Mouse (Mus musculus) neural tube, embryonic 12.5 days (tissue): ENCODE data around the gene Uts2. TPM values are rescaled to one million over a fixed set of nuclear protein-coding genes. Genes with fewer than 3 reads are reported as not detected.
"Not testable (repeated sequence)": the region's sequence is repeated elsewhere in the genome, so short reads cannot be mapped to it uniquely, and the experiment has no call there.

Experiments used
- ATAC-seq: fragments of 200-750 bp; cut with Nextera tagmentation; 2 replicates; pipeline ENCODE4 v1.8.0; 2017; ENCODE audit warnings: low read depth, mild to moderate bottlenecking, moderate TSS enrichment, moderate library complexity; ENCODE audit not compliant: low FRiP score
- H3K27ac ChIP-seq: fragments of 300-500 bp; sonication (generic); 2 replicates; pipeline ENCODE4 v1.5.1; 2016
- H3K27me3 ChIP-seq: fragments of 300-500 bp; sonication (generic); replicated peaks from 2 replicates; pipeline ENCODE4 v1.6.1; 2016; ENCODE audit warnings: mild to moderate bottlenecking
- H3K36me3 ChIP-seq: fragments of 300-500 bp; sonication (generic); 2 replicates; pipeline ENCODE4 v1.6.1; 2016; ENCODE audit warnings: mild to moderate bottlenecking
- H3K4me1 ChIP-seq: fragments of 300-500 bp; sonication (generic); 2 replicates; pipeline ENCODE4 v1.6.1; 2016
- H3K4me2 ChIP-seq: fragments of 300-500 bp; sonication (generic); replicated peaks from 2 replicates; pipeline ENCODE4 v1.6.1; 2016; ENCODE audit warnings: mild to moderate bottlenecking
- H3K4me3 ChIP-seq: fragments of 300-500 bp; sonication (generic); 2 replicates; pipeline ENCODE4 v1.5.1; 2016
- H3K9ac ChIP-seq: fragments of 300-500 bp; sonication (generic); 2 replicates; pipeline ENCODE4 v1.6.1; 2016; ENCODE audit warnings: mild to moderate bottlenecking
- H3K9me3 ChIP-seq: fragments of 300-500 bp; sonication (generic); 2 replicates; pipeline ENCODE4 v1.6.1; 2016; ENCODE audit warnings: mild to moderate bottlenecking
- WGBS: fragments of 180-500 bp; shearing (Covaris S2); methylation state at CpG from one replicate; pipeline ENCODE4 v1.1.7; 2016; 5-methylcytosine and 5-hydroxymethylcytosine counted together
- polyA plus RNA-seq: library from polyadenylated mRNA; unstranded; fragments of >200 nt; fragmentation: Nextera tagmentation; extraction: Ambion mirVana; gene quantifications from 2 replicates; pipeline ENCODE4 v1.2.1, GENCODE M21; 2016

Uts2 gene
- polyA plus RNA-seq, 1 experiment from 2014 or later, result 1.5 TPM

DNA sequence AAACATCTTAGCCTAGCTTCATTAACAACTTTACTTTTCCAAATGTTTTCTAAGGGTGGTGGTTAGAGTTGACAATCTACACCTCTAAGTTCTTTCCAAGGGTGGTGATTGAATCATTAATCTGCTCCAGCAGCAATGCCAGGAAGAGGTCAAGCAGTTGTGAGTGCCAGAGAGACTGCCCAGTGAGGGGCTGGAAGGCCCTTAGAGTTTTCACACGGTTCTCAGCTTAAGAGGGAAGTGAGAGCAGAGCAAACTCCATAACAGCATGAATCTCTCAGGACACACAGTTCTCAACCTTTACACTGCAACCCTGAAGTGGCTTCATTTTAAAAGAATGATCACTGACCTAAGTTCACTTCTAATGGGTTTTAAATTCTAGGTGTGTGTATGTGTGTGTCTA lies 21.8 kb upstream of the Uts2 start:
- WGBS, result 49% methylated on average over 1 of the region's 1 CpGs
- no peaks in the 10 kb centered on the region for H3K9me3 ChIP-seq

GRCm38 (mm10) chr4:150978156-150978910 lies 18.6 kb upstream of the Uts2 start:
- WGBS, result 93% methylated on average over 21 of the region's 21 CpGs
- H3K4me3 ChIP-seq, result no peak overlapping the region
- H3K27me3 ChIP-seq, result no peaks in the 10 kb centered on the region; the same call in 1 of the 2 replicates
- H3K4me2 ChIP-seq, result no peak overlapping the region
- no peaks in the 10 kb centered on the region for H3K36me3 ChIP-seq
- no peaks in the 10 kb centered on the region for H3K4me1 ChIP-seq
- H3K9me3 ChIP-seq, result no peaks in the 10 kb centered on the region
- no peak overlapping the region for H3K27ac ChIP-seq
- no peak overlapping the region for H3K9ac ChIP-seq
- no peak for ATAC-seq

More for the DNA sequence above, 21.8 kb upstream of the Uts2 start:
- Histone ChIP-seq H3K27me3 (no peaks in the 10 kb centered on the region; the same call in 1 of the 2 replicates), H3K9ac (no peak overlapping the region), H3K4me1 (no peaks in the 10 kb centered on the region), H3K36me3 (no peaks in the 10 kb centered on the region), H3K4me2 (no peak overlapping the region), H3K4me3 (no peak overlapping the region), H3K27ac (no peak overlapping the region)
- ATAC-seq, result no peak

DNA sequence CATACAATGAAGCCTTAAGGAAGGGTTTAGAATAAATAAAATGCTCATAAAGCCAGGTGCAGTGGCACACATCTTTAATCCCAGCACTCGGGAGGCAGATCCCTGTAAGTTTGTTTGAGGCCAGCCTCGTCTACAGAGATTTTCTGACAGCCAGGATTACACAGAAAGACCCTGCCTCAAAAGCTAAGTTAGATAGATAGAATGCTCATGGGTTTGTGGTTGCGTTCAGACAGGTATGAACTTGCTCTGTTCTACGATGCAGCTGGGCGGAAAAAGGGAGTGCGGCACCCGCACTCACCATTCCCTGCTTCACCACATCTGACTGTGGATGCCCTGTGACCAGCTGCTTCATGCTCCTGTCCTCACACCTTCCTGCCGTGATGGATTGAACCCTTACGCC lies 17.4 kb upstream of the Uts2 start:
- H3K36me3 ChIP-seq, result no peaks in the 10 kb centered on the region
- no peak for ATAC-seq
- H3K4me2 ChIP-seq, result no peak overlapping the region
- H3K9me3 ChIP-seq, result no peaks in the 10 kb centered on the region
- WGBS, result 85% methylated on average over 9 of the region's 9 CpGs
- H3K27ac ChIP-seq, result no peak overlapping the region
- no peaks in the 10 kb centered on the region for H3K4me1 ChIP-seq
- no peak overlapping the region for H3K9ac ChIP-seq
- H3K27me3 ChIP-seq, result no peaks in the 10 kb centered on the region; the same call in 1 of the 2 replicates
- H3K4me3 ChIP-seq, result no peak overlapping the region

DNA sequence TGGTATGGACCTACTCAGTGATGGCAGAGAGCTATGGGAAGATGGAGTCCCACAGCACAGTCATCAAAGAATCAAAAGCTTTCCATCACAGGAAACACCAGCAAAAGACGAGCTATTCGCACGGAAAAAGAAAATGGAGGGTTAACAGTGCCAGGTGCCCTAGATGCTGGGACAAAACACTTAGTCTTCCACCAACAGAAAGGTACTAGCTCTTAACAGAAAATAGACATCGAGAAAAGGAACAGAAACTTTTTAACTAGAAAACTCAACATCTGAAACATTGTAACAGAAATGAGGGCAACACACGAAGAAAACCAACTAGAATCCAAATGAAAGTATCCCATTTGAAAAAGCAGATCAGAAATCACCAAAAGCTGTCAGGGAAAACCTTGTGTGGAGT lies 16.7 kb upstream of the Uts2 start:
- no peaks in the 10 kb centered on the region for H3K9me3 ChIP-seq
- no peak overlapping the region for H3K27ac ChIP-seq
- 86% methylated on average over 5 of the region's 5 CpGs for WGBS

DNA sequence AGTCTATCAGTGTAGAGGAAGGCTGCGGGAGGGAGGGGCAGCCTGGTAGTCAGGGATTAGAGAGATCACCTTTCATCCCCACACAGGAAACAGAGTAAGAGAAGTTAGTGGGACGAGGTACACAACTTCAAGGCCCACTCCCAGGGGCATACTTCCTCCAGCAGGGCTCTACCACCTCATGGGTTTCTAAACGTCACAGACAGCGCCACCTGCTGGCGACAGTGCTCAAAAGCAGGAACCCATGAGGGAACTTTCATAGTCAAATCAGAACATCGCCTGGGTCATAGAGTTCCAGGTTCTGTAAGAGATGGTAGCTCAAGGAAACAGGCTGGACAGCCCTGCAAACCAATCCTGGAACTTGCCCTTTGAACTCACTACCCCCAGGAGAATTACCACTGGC lies 6.7 kb upstream of the Uts2 start:
- 48% methylated on average over 6 of the region's 6 CpGs for WGBS
- no peak overlapping the region for H3K9ac ChIP-seq
- no peaks in the 10 kb centered on the region for H3K36me3 ChIP-seq
- no peak overlapping the region for H3K4me2 ChIP-seq
- no peaks in the 10 kb centered on the region for H3K27me3 ChIP-seq
- no peak overlapping the region for H3K27ac ChIP-seq
- ATAC-seq, result no peak
- no peaks in the 10 kb centered on the region for H3K9me3 ChIP-seq
- H3K4me3 ChIP-seq, result no peak overlapping the region
- H3K4me1 ChIP-seq, result no peaks in the 10 kb centered on the region

More for the DNA sequence above, 16.7 kb upstream of the Uts2 start:
- no peak for ATAC-seq
- Histone ChIP-seq H3K36me3 (no peaks in the 10 kb centered on the region), H3K4me2 (no peak overlapping the region), H3K9ac (no peak overlapping the region), H3K4me3 (no peak overlapping the region), H3K27me3 (no peaks in the 10 kb centered on the region; the same call in 1 of the 2 replicates), H3K4me1 (no peaks in the 10 kb centered on the region)

GRCm38 (mm10) chr4:150998626-150999025 lies 1.7 kb downstream of the Uts2 start:
- Histone ChIP-seq H3K36me3 (no peaks in the 10 kb centered on the region), H3K4me1 (no peaks in the 10 kb centered on the region), H3K4me3 (no peak overlapping the region), H3K27ac (no peak overlapping the region), H3K9me3 (no peaks in the 10 kb centered on the region), H3K4me2 (no peak overlapping the region), H3K27me3 (no peaks in the 10 kb centered on the region), H3K9ac (no peak overlapping the region)
- ATAC-seq, result no peak
- WGBS, result 94% methylated on average over 9 of the region's 9 CpGs

GRCm38 (mm10) chr4:151001397-151001796 lies 4.5 kb downstream of the Uts2 start:
- Histone ChIP-seq H3K36me3 (0 out of 2 replicates have a peak, but pooled peaks cover 6% of the 10 kb centered on the region), H3K27ac (no peak overlapping the region), H3K4me3 (no peak overlapping the region), H3K4me2 (no peak overlapping the region), H3K9ac (no peak overlapping the region), H3K4me1 (no peaks in the 10 kb centered on the region), H3K9me3 (no peaks in the 10 kb centered on the region), H3K27me3 (no peaks in the 10 kb centered on the region)
- no peak for ATAC-seq
- WGBS, result 79% methylated on average over 13 of the region's 13 CpGs

GRCm38 (mm10) chr4:151005656-151006318 lies 8.9 kb downstream of the Uts2 start:
- WGBS, result 91% methylated on average over 13 of the region's 13 CpGs

DNA sequence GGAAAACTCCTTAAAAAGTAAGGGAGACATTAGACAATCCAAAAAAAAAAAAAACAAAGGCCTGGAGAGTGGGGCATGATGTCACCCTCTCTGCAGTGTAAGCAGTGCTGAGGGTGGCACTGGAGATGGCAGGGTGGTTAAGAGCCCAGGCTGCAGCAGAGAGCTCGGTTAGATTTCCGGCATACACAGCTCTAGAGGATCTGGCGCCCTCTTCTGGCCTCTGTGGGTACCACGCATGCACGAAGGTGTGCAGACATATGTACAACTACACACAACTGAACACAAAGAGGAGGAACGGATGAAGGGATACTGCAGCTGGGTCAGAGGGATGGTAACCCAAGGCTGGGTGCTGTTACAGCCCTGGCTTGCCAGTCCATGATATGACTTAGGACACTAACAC lies 10.0 kb downstream of the Uts2 start:
- 0 out of 2 replicates have a peak, but pooled peaks cover 6% of the 10 kb centered on the region for H3K36me3 ChIP-seq
- ATAC-seq, result no peak
- WGBS, result 53% methylated on average over 6 of the region's 6 CpGs
- H3K9ac ChIP-seq, result no peak overlapping the region
- no peak overlapping the region for H3K4me3 ChIP-seq
- H3K27ac ChIP-seq, result no peak overlapping the region
- no peaks in the 10 kb centered on the region for H3K27me3 ChIP-seq
- H3K4me1 ChIP-seq, result no peaks in the 10 kb centered on the region
- no peaks in the 10 kb centered on the region for H3K9me3 ChIP-seq
- no peak overlapping the region for H3K4me2 ChIP-seq

More at GRCm38 (mm10) chr4:151005656-151006318, 8.9 kb downstream of the Uts2 start:
- H3K4me3 ChIP-seq, result no peak overlapping the region
- no peak overlapping the region for H3K4me2 ChIP-seq
- 0 out of 2 replicates have a peak, but pooled peaks cover 6% of the 10 kb centered on the region for H3K36me3 ChIP-seq
- no peaks in the 10 kb centered on the region for H3K4me1 ChIP-seq
- no peak overlapping the region for H3K9ac ChIP-seq
- H3K27me3 ChIP-seq, result no peaks in the 10 kb centered on the region
- ATAC-seq, result no peak
- no peaks in the 10 kb centered on the region for H3K9me3 ChIP-seq
- H3K27ac ChIP-seq, result no peak overlapping the region

GRCm38 (mm10) chr4:151010316-151010715 lies 13.4 kb downstream of the Uts2 start:
- no peak for ATAC-seq
- H3K27ac ChIP-seq, result no peak overlapping the region
- no peak overlapping the region for H3K9ac ChIP-seq
- no peaks in the 10 kb centered on the region for H3K9me3 ChIP-seq
- H3K4me2 ChIP-seq, result no peak overlapping the region
- WGBS, result 94% methylated on average over 7 of the region's 7 CpGs
- no peak overlapping the region for H3K4me3 ChIP-seq
- H3K27me3 ChIP-seq, result no peaks in the 10 kb centered on the region
- H3K4me1 ChIP-seq, result no peaks in the 10 kb centered on the region; the same call in 1 of the 2 replicates
- H3K36me3 ChIP-seq, result 0 out of 2 replicates have a peak, but pooled peaks cover 6% of the 10 kb centered on the region

- Histone ChIP-seq H3K27ac (no peak overlapping the region), H3K36me3 (peaks cover 7% of the 10 kb centered on the region; the same call in 1 of the 2 replicates), H3K9ac (no peak overlapping the region), H3K27me3 (no peaks in the 10 kb centered on the region), H3K4me3 (no peak overlapping the region), H3K4me2 (no peak overlapping the region), H3K4me1 (no peaks in the 10 kb centered on the region; the same call in 1 of the 2 replicates), H3K9me3 (no peaks in the 10 kb centered on the region)
- WGBS, result 81% methylated on average over 10 of the region's 10 CpGs
- no peak for ATAC-seq
These were observed 19.0 kb downstream of the Uts2 start for GRCm38 (mm10) chr4:151015946-151016345.

DNA sequence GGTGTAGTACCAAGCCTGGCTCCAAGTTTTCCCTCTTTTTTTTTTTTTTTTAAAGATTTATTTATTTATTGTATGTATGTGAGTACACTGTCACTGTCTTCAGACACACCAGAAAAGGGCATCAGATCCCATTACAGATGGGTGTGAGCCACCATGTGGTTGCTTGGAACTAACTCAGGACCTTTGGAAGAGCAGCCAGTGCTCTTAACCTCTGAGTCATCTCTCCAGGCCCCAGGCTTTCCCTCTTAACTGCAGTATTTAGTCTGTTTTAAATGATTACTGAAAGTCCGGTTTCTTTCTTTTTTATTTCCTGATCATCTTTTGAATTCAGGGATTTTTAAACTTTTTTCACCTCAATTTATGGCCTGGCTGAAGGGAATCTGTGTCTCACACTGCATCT lies 20.5 kb downstream of the Uts2 start:
- H3K4me1 ChIP-seq, H3K27me3 ChIP-seq, ATAC-seq, H3K4me2 ChIP-seq, H3K9me3 ChIP-seq, H3K9ac ChIP-seq, H3K27ac ChIP-seq, H3K4me3 ChIP-seq, H3K36me3 ChIP-seq: not testable (repeated sequence)
- WGBS, result 90% methylated on average over 1 of the region's 1 CpGs
